Comparison of ENCODE assay signal across 11 mouse cellular contexts in the genomic region with DNA sequence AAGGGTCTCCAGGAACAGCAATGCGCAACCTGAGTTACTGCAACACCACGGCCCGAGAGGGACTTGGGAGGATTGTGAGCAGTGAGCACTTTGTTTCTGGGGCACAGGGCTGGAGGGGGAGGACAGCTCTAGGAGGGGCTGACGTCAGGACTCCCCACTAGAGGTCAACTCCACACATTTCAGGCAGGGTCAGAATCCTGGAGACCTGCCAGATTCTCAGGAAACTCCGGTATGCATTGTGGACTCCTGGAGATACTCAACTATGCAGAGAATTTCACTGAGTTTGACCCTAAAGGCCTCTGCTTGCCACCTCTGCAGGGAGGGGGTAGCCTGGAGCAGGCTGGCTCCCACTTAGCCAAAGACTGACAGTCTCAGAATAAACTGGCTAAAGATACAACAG.
A peak's percentile ranks its signal among the peaks of the same experiment; 100 is the strongest.
DNase-seq lines count a peak whose midpoint lies in the region; ATAC-seq lines count a peak whose summit lies in the region.
"Had no signal": no experiment of that assay in that cellular context is flagged by ENCODE, and none has a peak within 500 bp of the region (broad histone marks: within the 10 kb centered on the region; RNA-seq: fewer than 3 reads in every experiment).

No protein-coding gene starts in this region.

- 25% methylated on average over 5 of the region's 5 CpGs for WGBS in heart, embryonic 13.5 days
- 52% methylated on average over 5 of the region's 5 CpGs for whole genome bisulfite sequencing in forebrain, embryonic 14.5 days

- H3K36me3 ChIP-seq in heart, embryonic 13.5 days, result no peaks in the 10 kb centered on the region
- no peaks in the 10 kb centered on the region for H3K36me3 ChIP-seq in forebrain, embryonic 14.5 days (ENCODE audit: control insufficient read depth, insufficient read depth, low read length)

- no peaks in the 10 kb centered on the region for H3K27me3 ChIP-seq in heart, embryonic 13.5 days (replicated peaks)
- no peaks in the 10 kb centered on the region for H3K27me3 ChIP-seq in forebrain, embryonic 14.5 days (replicated peaks; ENCODE audit: control insufficient read depth, insufficient read depth, low read length)

- H3K4me3 ChIP-seq in heart, embryonic 13.5 days, result no peak overlapping the region
- H3K4me3 ChIP-seq in forebrain, embryonic 14.5 days (ENCODE audit: low read depth, low read length), result no peak overlapping the region
- H3K4me3 ChIP-seq: erythroblast, embryonic 14.5 days had no signal

- peak overlapping the region; percentile 20; the same call in 1 of the 2 replicates for H3K27ac ChIP-seq in heart, embryonic 13.5 days (replicated peaks)
- H3K27ac ChIP-seq in forebrain, embryonic 14.5 days (ENCODE audit: low read depth, low read length), result no peak overlapping the region

- DNase-seq in heart, adult 9 months (ENCODE audit: low spot score in 2 of 2), result no peak
- DNase-seq in Muller cell, postnatal 12 days (ENCODE audit: inconsistent ontology term), result peak; percentile 87
- DNase-seq in forebrain, embryonic 14.5 days (ENCODE audit: low spot score), result peak; percentile 20
- peak; percentile 63 to 76 for DNase-seq in kidney, postnatal 36 days
- DNase-seq in ovary, adult 18-20 months (ENCODE audit: low spot score), result no peak
- DNase-seq in urinary bladder, adult 18-20 months (ENCODE audit: low spot score in 2 of 2), result no peak
- DNase-seq in cerebellum, adult 8-10 months, result no peak
- DNase-seq: adrenal gland, postnatal 10 days; layer of hippocampus, postnatal 36 days had no signal

- H3K9ac ChIP-seq in heart, embryonic 13.5 days, result 0 out of 2 replicates have a peak overlapping the region, but pooled peaks have one; percentile 24
- H3K9ac ChIP-seq in forebrain, embryonic 14.5 days (ENCODE audit: low read length), result no peak overlapping the region

- no peaks in the 10 kb centered on the region for H3K9me3 ChIP-seq in heart, embryonic 13.5 days
- no peaks in the 10 kb centered on the region for H3K9me3 ChIP-seq in forebrain, embryonic 14.5 days (replicated peaks; ENCODE audit: control insufficient read depth, low read length)

- peak; percentile 41 for ATAC-seq in heart, embryonic 13.5 days (ENCODE audit: extremely low read depth, insufficient number of reproducible peaks, low FRiP score, low TSS enrichment)
- ATAC-seq in forebrain, embryonic 14.5 days, result peak; percentile 38; the same call in 1 of the 2 replicates

- no peak overlapping the region for H3K4me2 ChIP-seq in heart, embryonic 13.5 days
- no peak overlapping the region for H3K4me2 ChIP-seq in forebrain, embryonic 14.5 days (ENCODE audit: low read length)

- peaks cover 35% of the 10 kb centered on the region for H3K4me1 ChIP-seq in heart, embryonic 13.5 days
- peaks cover 10% of the 10 kb centered on the region; the same call in 1 of the 2 replicates for H3K4me1 ChIP-seq in forebrain, embryonic 14.5 days (ENCODE audit: control insufficient read depth, insufficient read depth, low read length)

Comparison
In these comparisons a context has a peak if more than half of its experiments do, and no peak if none do; other contexts are left out.
1. DNase-seq: peak in Muller cell, postnatal 12 days (single experiment), forebrain, embryonic 14.5 days (single experiment) and kidney, postnatal 36 days (2 of 2); none in heart, adult 9 months (0 of 2), ovary, adult 18-20 months (single experiment), urinary bladder, adult 18-20 months (0 of 2) and cerebellum, adult 8-10 months (single experiment).